Mouse (Mus musculus) C2C12 (cell line): ENCODE measurements around the gene Stard13.

Experiments used
- CEBPB ChIP-seq: IDR thresholded peaks from one replicate; pipeline ENCODE4 v1.6.1; 2011; ENCODE audit warnings: low read depth, mild to moderate bottlenecking, control low read depth, moderate library complexity
- CTCF ChIP-seq: IDR thresholded peaks from one replicate; pipeline ENCODE4 v1.5.1; 2011; ENCODE audit not compliant: control insufficient read depth, insufficient read depth, insufficient read length
- FOSL1 ChIP-seq: IDR thresholded peaks from one replicate; pipeline ENCODE4 v1.8.0; 2011; ENCODE audit warnings: mild to moderate bottlenecking, low read length; ENCODE audit not compliant: poor library complexity, insufficient read depth, severe bottlenecking
- MAX ChIP-seq: IDR thresholded peaks from one replicate; pipeline ENCODE4 v1.6.1; 2011; ENCODE audit warnings: mild to moderate bottlenecking, control low read depth
- MYOD1 ChIP-seq: IDR thresholded peaks from one replicate; pipeline ENCODE4 v1.6.1; 2011; ENCODE audit warnings: low read depth; ENCODE audit not compliant: control insufficient read depth, insufficient read length
- MYOG ChIP-seq: IDR thresholded peaks from one replicate; pipeline ENCODE4 v1.6.1; 2011; ENCODE audit not compliant: control insufficient read depth, insufficient read length; ENCODE audit errors: extremely low read depth
- USF1 ChIP-seq: IDR thresholded peaks from one replicate; pipeline ENCODE4 v1.6.1; 2011; ENCODE audit warnings: low read depth, mild to moderate bottlenecking, control low read depth, moderate library complexity

- TF ChIP-seq CEBPB: no peak
- no peak for TF ChIP-seq MYOD1
- TF ChIP-seq CTCF: no peak
- TF ChIP-seq MAX: no peak
- TF ChIP-seq USF1: no peak
- no peak for TF ChIP-seq MYOG
- TF ChIP-seq FOSL1: no peak
Observed at GRCm38 (mm10) chr5:151105054-151105971, 128.3 kb downstream of the Stard13 start.
